Mouse (Mus musculus): Measurements from ENCODE around the gene Lbx1. TPM values are rescaled to one million over a fixed set of nuclear protein-coding genes. Genes with fewer than 3 reads are reported as not detected.

The Lbx1 gene
- polyA plus RNA-seq (2017; shearing (Covaris generic)) = not detected

DNA sequence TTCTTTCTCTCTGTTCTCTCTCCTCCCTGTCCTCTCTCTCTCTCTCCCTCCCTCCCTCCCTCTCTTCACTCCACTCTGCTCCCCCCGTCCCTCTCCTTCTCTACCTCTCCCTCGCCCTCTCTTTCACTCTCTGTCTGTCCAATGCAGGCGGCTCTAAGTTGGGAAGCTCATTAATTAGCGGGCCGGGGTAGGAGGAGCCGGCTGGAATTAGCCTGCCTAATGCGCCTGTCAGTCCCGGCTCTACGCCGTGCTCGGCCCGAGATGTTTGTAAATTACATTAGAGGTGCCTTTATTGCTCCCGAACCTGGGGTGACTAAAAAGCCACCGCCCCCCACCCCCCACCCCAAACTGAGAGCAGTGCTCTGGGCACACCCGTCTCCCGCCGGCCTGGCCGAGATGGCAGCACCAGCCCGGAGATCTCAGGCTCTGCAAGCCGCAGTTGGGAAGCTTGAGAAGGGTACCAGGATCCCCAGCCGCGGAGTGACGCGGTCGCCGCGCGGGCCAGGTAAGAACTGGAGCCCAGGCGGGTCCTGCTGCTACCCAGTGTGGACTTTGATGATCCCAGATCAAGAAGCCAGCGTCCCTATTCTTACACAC lies at the start of gene Lbx1:
TSS of gene Lbx1 (minus strand) at position 47 of the 597 bp plus-strand sequence.
- no peak for ATAC-seq

DNA sequence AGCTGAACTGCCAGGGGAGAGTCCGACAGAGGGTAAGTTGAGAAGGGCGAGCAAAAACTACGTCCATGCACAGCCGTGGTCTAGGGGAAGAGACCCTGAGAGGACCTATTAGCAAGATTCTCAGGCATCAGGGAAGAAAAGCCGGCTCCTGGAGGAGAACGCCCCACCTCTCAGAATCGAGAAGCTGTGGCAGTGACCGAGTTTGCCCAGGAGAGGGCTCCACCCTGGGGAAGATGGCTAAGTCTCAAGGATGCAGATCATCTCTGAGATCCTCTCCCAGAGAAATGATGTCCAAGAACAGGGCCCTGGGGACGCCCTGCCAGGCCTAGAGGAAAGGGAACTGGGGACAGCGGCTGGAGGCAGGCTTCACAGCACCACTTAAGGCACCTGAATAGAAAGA lies 47.7 kb upstream of the Lbx1 start:
- ATAC-seq = no peak

DNA sequence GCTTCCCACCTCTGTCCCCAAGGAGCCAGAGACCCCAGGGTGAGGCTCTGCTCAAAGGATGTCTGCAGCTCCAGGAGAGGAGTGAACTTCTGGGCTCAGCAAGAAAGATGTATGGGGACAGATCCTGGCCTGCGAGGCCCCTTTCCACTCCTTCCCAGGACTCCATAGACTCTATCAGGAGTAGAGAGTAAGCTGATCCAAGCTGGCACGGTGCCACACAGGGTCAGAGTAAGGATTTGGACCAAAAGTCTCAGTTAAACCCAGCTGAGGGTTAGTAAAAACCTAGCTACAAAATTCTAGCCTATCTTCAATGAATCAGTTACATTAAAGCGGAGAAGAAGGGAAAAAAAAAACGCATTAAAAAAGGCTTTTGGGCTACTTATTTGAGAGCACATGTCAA lies 40.6 kb upstream of the Lbx1 start:
- ATAC-seq = no peak

DNA sequence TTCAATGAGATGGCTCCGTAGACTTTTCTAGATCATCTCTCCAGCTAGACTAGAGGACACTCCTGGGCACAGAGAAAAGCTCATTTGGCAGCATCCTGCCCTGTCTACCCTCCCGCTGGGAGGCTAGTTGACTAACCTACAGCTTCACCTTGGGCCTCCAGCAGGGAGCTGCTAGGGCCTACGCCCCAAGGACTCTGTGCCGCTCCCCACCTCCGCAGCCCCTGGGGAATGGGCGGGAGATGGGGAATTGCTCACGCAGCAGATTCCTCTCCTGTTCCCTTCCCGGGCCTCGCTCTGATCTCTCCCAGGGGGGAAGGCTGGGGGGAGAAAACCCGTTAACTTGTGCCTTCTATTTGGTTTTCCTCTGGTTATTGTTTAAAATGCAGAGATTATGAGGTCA lies 36.4 kb upstream of the Lbx1 start:
- ATAC-seq = no peak

DNA sequence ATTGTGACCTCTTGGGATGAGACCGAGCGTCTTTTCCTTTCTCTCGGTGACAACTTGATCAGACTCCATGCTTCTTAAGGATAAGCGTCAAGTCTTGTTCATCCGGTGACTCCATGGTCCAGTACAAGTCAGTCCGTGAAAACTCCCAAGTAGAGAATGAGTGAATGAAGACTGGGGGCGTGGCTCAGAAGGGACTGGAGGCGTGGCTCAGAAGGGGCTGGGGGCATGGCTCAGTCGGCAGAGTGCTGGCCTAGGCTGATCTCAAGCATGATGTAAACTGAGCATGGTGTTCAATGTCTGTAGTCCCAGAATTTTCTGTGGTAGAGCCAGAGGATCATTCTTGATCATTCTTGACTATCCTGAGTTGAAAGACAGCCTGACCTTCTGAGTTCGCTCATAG lies 27.4 kb upstream of the Lbx1 start:
- ATAC-seq = no peak

DNA sequence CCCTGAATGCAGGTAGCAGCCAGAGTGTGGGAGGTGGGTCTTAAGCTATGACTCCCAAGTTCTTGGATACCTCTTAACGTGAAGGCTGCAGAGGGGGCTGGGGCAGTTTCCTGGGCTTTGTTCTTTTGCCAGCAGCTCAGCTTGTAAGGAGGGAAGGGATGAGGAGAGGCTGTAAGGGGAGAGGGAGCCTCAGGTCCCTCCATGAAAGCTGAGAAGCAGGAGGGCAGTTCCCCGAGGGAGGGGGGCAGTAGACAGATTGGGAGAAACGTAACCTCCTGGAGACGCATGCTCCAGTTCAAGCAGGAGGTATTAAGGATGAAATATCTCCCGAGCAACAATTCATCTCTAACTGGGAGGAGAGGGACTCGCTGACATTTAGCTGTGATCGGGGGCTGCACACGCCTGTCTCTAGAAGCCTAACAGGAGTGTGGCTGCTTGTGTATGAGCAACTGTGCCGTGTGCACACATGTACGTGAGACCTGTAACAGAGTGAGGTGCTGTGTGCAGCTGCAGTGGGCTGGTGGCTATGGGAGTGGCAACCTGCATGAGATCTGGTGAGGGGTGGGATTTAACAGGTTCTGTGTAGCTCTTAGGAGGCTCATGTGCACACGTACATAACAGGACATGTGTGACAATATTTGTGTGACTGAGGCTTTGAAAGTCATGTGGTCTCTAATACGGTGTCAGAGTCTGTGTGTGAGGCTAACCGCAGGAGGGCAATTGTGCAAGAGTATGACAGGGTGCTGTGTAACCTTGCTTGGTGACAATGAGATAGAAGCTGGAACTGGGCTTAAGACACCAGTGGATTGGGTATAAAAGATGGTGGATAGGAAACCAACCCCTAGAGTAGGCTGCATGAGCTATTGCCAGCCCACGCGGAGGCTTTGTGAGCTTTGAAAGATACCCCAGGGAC lies 22.1 kb upstream of the Lbx1 start:
- no peak for ATAC-seq

DNA sequence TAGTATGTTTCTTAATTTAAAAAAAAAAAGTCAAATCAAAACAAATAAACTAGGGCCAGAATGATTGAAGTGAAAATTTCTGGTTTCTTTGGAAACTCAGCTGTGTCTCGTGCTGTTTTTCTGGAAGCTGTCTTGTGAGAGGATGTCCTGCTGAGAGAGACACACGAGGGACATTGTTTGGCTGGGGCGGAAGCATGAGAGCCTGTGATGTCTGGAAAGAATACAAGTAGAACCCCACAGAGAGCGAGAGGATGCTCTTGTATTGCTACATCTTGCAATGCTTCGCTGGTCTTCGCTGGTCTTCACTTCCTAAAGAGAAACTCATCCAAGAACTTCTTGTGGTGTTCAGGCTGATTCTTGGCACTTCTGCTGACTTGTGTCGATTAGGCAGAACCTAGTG lies 19.2 kb upstream of the Lbx1 start:
- no peak for ATAC-seq

DNA sequence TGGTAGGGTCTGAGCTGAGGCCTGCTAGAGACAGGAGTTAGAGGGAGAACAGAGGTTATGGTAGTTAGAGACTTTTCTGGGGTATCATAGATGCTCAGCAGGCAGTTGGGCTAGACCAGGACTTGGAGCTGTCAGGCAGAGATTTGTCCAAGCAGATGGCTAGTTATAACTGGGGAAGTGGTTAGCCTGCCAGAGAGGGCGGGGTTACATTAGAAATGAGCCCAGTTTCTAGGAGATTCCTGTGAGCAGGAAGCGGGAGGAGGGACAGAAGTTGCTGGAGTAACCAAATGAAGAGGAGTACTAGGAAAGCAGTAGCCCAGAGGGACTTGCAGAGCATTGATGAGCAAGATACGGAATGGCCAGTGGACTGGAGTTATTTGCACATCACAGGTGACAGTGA lies 16.8 kb upstream of the Lbx1 start:
- ATAC-seq = no peak

DNA sequence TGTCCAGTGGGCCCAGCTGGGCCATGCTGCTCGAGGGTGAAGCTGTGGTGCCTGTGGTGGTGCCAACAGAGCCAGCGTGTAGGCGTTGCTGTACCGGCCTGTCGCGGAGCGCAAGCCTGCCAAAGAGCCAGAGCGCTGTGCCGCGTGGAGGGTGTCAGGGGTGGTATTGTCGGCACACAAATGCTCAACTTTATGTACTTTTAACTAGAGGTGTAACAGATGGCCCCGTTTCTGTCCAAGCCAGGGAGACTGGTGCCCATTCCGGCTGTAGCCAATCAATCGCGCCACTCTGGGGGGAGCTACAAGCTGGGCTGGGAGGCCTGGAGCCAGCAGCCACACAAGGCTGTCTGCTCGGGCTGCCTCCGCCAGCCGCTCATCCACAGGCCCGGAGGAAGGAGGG lies 13.1 kb upstream of the Lbx1 start:
- no peak for ATAC-seq

DNA sequence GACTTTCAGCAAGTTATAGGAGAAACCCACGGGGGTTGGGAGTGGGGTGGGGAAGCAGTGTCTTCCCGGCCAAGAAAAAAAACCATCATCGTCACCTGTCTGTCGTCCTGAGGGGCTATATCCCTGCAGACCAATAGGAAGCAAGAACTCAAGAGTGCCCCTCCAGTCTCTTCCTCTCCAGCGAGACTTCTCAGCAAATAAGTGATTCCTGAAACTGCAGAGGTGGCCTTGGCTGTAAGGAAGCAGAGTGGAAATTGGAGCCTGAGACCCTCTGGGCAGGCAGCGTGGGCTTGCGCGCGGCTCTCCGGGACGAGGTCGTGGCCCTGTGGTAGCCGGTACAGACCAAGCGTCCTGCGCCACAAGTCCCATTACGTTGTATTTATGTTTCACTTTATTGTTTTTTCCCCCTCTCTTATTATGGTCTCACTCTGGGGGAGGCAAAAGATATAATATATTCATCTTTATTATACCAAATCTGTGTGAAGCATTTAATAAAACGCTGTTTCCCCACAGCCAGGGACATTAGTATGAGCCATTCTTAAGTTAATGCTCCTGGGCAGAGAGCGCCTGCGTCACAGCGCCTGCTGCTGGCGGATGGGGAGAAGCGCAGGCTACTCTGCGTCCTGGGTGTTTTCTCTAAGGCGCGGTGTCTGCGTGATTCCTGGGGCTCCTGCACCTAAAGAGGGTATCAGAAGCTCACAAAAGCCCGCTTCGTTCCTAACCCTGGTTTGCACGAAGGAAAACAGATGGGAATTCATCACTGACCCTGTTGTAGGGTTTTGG lies 8.5 kb upstream of the Lbx1 start:
- no peak for ATAC-seq

DNA sequence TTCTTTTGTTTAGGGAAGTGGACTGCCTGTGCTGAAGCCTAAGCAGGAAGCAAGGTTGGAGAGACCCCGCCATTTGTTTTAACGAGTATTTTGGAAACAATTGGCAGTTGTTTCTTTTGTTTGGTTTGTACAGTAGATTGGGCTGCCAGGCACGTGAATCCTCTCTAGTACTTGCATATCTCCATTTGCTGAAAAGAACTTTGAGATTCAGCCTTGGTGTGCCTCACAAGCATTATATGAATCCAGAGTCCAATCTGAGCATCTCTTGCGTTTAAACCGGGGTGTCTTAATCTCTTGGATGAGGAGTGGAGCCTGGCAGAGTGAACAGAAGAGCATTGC lies 7.6 kb upstream of the Lbx1 start:
- ATAC-seq = no peak

DNA sequence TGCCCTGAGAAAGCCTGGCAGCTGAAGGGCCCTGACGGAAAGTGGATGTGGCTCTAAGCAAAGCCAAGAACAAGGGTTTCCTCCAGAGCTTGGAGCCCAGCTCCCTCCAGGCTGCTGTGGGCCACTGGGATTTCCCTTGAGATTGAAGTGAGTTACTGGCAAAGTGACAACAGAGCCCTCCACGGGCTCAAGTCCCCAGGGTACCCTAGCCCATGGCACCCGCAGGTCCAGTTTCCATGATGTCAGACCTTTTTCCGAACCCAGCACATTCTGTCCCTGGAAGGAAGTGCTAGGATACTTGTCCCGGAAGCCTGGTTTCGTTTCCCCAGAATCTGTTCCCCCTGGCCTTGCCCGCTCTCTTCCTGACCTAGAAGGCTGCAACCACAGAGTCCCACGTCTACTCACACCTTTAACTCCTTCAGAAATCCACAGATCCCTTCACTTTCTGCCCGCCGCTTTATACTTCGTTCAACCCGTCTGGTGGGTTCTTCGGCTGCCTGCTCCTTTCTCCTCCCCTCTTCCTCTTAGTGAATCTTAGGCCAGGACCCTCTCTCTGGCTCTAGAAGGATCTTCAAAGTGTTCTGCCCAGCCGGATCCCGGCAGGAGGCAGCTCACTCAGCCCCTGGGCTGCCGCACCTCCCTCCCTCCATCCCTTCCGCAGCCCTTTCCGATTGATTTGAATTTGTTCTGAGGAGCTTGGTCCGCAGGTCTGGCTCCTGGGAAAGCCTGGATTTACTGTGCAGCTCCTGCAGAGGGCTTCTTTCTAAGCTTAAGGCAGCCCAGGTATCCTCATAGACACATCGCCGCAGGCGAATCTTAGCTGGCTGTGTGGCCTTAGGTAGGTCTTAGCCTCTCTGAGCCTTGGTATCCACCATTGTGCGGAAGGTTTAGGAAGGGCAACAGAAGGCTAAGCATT lies 7.0 kb upstream of the Lbx1 start:
- no peak for ATAC-seq

DNA sequence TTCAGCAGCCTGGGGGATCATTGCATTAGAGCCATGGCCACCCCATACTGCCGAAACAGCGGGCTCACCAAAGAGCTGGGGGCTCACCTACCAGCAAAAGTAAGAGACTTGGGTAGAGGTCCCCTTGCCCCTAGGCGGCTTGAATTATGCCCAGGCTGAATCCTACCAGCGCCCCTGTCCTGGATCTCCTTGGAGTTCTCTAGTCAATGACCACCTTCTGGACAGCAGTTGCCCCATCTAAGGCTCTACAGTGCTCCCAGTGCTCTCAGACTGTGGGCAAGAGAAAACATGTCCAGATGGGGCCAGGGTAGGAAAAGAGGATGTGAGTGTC lies 6.4 kb upstream of the Lbx1 start:
- ATAC-seq = no peak

DNA sequence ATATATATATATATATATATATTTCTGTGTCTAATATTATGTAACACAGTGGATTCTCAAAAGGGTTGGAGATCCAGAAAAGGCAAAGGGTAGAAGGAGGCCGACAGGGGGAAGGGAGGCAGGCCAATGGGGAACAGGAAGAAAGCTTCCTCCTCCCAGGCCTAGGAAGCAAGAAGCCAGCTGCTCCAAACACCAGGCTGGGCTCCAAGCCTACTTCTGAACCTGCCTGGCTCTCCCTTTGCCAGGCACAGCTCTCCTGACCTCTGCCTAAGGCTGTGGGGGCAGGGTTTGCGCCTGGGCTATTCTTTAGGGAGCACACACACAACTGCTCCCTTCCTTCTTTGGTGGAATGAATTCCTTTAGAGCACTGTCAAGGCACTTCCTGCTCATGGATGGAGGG lies 4.4 kb upstream of the Lbx1 start:
- no peak for ATAC-seq

DNA sequence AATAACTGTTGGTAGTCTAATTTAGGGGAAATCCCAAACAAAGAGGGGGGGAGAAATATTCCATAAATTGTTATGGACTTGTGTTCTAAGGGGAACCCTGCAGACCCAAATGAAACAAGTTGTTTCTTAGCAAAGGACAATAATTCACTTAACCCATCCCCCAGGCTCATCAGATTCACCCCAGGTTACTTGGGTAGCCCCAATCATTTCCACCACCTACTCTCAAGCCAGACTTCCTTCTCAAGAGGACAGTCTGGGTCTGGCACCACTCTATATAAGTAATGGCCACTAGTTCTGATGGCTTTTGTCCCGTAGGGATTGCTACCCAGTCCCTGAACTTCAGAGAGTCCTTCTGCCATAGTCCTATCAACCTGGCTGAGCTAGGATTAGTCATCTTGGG lies 3.6 kb upstream of the Lbx1 start:
- no peak for ATAC-seq

DNA sequence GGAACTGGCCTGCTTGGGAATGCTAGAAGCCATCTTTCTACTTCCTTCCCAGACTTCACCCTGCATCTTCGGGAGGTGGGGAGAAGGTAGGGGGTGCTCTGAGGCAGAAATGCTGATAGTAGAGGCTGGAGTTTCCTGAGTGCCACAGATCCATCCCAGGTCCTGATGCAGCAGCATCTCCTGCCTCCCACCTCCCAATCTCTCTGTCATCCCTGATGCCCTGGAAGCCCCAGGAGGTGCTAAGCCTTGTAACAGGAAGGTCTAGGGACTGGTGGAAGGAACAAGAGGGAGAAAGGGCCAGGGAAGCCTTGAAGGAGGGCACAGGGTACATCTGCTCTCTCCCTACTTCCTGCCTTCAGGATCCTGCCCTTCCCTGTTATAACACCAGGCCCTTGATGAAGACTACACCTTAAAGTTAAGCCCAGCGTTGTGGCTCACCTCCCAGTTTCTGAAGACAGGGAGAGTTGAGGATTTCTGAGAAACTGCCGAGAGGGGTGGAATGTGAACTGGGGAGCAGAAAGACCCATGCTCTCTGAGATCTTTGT lies 2.1 kb upstream of the Lbx1 start:
- ATAC-seq = no peak

DNA sequence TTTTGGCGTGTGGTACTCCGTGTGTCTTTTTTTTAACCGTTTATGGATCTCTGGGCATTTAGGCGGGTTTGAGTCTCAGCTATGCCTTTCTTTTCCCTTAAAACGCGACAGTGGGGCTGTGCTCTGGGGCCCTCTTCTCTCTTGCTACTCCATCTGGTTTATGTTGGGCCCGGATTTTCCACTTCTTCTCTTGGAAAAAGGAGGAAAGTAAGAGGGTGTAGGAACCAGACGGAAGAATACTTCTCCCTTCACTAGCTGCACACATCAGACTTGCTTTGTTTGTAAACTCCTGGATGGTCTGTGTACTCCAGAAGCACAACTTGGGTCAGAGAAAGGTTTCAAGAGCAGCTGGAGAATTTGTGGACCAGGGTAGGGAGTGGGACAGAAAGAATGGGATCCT lies 1.5 kb upstream of the Lbx1 start:
- no peak for ATAC-seq

DNA sequence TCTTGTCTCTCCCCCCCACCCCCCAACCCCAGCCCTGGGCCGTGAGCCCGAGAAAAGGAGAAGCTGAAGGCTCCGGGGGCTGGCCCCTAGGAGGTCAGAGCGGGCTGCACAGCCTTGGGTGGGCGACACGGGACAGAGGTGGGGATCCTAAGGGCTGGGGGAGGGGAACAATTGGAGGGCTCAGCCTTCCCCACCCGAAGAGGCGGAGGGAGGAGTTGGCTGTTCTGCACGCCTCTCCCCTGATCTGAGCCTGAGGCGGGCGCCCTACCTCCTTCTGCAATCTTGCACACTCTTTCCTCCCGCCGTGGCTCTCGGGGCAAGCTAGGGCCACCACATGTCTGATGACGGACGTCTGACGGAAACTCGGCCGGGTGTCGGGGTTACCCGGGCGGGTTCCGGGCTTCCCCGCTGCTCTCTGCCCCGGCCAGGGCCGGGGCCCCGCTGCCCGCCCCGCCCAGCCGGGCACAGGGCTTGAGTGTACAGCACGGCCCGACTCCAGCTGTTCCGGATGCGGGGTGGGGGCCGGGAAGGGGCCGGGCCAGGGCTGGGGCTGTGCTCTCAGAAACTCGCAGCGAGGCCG lies 841 bp upstream of the Lbx1 start:
- no peak for ATAC-seq

DNA sequence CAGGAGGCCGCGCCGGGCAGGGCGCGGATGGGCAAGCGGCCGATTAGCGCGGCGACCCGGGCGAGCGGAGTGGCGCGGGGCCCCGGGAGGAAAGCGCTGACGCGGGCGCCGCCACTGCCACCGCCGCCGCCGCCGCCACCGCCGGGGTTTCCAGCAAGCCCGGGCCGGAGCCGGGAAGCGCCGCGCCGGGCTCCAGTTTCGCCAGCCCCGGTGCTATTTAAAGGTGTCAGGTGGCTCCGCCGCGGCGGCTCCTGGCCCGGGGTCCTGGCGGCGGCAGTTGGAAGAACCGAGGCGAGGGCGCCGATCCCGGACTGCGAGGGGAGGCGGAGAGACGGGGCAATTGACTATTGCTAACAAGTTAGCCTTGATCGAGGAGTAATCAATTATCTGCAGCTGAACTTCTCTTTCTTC lies 276 bp downstream of the Lbx1 start:
- no peak for ATAC-seq

DNA sequence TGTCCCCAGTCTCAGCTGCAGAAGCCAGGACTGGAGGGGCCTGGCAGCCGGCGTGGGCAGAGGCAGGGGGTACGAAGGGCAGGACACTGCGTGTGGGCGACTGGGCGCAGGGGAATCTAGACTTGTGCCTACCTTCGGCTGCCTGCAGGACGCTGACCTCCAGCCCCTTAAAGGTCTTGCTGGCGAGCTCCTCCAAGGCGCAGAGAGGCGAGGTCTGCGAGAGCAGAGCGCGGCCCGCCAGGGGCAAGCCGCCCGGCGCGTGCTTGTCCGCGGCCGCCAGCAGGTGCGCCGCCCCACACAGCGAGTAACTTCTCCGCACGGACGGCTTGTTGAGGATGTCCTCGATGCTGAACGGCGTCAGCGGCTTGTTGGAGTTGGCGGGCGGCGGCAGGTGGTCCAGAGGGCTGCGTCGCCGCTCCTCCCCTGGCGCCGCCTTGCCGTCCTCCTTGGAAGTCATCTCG lies 811 bp downstream of the Lbx1 start:
- ATAC-seq = no peak

DNA sequence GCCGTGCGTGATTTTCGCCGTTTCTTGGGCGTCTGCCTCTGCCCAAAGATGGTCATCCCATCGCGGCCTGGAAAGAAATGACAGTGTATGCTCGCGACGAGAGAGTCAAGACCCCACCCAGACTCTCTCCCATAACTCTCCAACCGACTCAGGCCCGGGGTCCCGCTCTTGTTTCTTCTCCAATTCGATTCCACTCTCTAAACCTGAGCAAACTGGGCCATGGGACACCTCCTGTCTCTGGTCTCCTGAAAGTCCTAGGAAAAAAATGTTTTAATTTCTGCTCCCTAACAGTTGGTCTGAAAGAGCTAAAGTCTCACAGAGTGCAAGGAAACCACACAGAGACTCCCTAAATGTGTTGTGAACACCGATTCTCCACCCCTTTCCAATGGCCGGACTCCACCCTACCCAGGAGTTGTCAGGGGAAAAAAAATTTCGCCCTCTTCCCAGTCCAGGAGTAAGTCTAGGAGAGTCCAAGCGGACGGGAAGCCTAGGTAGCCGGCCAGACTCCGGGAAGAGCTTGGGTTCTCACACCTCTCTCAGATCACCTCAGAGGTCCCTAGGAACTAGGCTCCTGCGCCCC lies 1.3 kb downstream of the Lbx1 start:
- ATAC-seq = no peak
